Mouse (Mus musculus): Measurements from ENCODE around the gene Lamtor5. TPM values are rescaled to one million over a fixed set of nuclear protein-coding genes. Genes with fewer than 3 reads are reported as not detected.
A peak's percentile ranks its signal among the peaks of the same experiment; 100 is the strongest.
"Not testable (repeated sequence)": the region's sequence is repeated elsewhere in the genome, so short reads cannot be mapped to it uniquely, and the experiment has no call there.

Lamtor5 gene
- total RNA-seq, 2 experiments from 2014 or later, result 69.7 to 70.3 TPM

DNA sequence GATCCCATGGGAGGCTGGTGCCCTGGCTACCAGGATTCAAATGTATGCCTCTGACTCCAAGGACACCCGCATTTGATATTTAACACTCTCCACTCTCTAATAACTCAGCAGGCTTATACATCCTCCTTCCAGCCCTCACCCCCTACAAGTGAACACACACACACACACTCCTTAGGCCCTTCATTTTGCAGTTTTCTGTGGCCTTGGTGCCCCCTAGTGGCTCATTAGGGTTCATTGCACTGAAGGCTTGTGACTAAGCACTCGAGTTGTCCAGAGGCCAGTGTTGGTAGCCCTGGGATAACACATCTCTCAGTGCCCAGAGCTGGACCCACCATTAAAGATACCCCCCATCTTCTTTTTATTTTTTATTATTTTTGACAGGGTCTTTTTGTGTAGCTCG is 4.8 kb upstream of the Lamtor5 start:
- peak; percentile 70 for DNase-seq

DNA sequence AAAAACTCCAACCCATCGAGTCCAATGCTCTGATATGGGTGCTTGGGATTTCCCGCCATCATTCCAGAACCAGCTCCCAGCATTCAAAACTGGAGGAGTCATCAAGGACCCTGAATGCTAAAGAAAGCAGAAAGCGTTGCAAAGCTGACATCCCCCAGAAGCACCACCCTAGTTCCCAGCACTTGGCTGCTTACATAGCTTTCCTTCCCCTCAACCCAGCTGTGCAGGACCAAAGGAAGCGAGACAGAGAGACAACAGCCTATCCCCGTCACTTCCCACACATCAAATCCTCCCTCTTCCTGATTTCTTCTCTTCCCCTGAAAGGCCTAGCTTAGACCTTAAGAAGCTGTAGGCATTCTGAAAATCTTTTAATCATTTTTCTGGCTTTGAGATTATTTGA is 3.3 kb upstream of the Lamtor5 start:
- no peak for DNase-seq

- DNase-seq, result no peak
Measured at GRCm38 (mm10) chr3:107275996-107276395, 2.7 kb upstream of the Lamtor5 start.

GRCm38 (mm10) chr3:107276626-107277025 is 2.0 kb upstream of the Lamtor5 start:
- no peak for DNase-seq

GRCm38 (mm10) chr3:107286123-107286522 is 7.5 kb downstream of the Lamtor5 start:
- DNase-seq, result no peak

DNA sequence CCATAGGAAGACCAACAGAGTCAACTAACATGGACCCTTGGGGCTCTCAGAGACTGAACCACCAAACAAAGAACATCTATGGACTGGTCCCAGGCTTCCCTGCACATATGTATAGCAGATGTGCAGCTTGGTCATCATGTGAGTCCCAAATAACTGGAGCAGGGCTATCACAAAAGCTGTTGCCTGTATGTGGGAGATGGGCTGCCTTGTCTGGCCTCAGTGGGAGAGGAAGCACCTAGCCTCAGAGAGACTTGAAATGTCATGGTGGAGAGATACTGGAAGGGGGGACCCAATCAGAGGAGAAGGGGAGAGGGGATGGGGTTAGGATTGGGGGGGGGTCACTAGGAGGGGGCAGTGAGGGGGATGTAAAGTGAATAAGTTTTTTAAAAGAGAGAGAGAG is 8.7 kb downstream of the Lamtor5 start:
- DNase-seq, result no peak

- DNase-seq, result peak; percentile 43
Measured at GRCm38 (mm10) chr3:107290764-107291381, 12.2 kb downstream of the Lamtor5 start, which contains the start of gene Slc16a4. Gene Slc16a4, plus strand, starts transcription at chr3:107291230.

DNA sequence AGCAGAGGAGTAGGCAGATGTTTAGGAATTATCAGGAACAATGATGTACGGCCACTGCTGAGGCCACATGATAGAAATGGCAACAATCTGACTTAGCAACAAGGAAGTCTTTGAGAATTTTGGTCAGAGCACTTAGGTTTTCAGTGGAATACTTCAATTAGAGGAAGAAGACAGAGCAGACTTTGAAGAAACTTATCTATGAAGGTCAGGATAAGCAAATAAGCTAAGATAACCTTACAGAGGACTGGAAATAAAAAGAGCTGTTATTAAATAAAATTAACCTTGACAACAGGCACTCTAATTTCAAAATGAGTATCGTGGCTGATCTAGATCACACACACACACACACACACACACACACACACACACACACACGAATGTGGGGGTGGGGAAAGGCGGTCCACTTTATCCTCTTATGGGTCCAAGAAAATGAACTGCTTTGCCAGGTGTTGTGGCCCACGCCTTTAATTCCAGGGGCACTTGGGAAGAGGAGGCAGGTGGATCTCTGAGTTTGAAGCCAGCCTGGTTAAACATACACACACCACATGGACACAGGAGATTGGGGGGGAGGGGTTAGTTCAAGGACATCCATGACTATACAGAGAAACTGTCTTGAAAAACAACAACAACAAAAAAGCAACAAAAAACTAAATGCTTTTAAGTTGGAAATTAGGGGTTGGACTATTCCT is 17.2 kb downstream of the Lamtor5 start:
- no peak for DNase-seq

DNA sequence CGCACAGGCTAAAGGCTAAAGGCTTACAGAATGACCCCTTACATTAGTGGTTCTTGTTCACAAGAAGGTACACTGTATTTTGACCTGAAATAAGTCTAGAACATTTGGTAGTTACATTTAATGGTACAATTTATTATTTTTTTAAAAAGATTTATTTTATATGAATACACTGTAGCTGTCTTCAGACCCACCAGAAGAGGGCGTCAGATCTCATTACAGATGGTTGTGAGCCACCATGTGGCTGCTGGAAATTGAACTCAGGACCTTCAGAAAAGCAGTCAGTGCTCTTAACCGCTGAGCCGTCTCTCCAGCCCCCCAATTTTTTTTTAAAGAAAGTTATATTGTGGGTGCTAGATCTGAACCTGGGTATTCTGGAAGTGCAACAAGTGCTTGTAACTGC is 18.3 kb downstream of the Lamtor5 start:
- DNase-seq, result not testable (repeated sequence)

GRCm38 (mm10) chr3:107317338-107317737 is 38.7 kb downstream of the Lamtor5 start:
- DNase-seq, result no peak

DNA sequence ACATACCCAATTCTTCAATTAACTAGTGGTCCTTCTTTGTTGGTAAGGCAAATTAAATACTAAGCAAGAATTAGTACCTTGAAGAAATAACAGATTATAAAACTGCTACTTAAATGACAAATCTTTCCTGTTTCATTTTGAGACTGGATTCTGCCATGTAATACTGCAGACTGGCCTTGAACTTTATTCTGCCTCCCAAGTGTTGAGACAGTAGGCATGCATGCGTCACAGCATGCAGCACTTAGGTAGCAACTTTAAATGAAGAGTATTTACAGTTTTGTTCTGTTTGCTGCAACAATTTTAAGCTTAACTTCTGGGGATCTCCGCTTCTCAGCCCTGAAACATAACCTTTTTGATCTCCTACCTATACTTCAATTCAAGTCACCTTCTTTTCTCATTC is 42.5 kb downstream of the Lamtor5 start:
- no peak for DNase-seq

DNA sequence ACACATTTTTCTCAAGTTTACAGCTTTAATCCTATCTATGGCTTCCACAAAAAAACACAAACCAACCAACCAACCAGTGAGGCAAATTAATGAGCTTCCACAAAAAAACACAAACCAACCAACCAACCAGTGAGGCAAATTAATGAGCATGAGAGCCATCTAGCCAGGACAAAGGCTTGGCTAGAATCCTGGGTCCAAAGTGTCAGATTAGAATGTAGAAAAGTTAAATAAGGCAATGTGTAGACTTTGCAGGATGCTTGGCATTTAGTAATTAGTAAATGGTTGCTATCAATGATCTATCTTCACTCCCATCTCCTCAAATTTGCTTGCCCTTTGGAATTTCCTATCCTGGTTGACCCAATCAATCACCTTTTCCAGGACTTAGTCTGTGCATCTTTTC is 43.1 kb downstream of the Lamtor5 start:
- no peak for DNase-seq

DNA sequence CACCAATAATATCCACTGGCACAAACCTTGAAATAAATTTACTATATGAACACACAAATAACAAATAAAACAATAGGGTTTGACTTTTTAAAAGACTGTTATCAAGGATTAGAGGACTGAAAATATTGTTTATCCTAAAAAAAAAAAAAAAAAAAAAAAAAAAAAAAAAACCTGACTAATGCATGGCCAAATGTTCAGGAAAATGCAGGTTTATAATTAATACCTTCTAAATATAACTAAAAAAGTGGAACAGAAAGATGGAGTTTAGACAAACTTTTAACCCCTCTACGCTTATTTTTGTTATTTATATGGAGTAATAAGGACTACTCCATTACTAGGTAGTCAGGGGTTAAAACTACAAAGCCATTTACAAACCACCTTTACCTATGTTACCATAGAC is 47.8 kb downstream of the Lamtor5 start:
- DNase-seq, result no peak

- DNase-seq, result peak; percentile 19
Measured at GRCm38 (mm10) chr3:107330503-107331424, 52.1 kb downstream of the Lamtor5 start.

DNA sequence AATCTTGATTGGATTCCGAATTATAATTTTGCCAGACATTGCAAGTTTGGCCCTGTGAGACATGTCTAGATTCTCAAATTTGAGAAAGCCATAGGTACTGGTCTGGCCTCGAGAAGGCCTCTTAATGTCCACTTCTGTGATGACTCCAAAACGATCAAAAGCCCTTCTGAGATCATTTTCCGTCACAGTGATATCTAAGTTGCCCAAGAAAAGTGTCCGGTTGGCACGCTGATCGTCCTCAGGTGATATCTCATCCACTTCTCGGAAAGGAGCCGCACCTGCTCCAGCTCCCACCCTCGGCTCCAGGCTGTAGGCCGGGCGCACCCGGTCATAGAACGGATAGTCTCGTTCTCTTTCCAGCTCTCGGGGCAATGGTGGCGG is 53.1 kb downstream of the Lamtor5 start:
- DNase-seq, result no peak

DNA sequence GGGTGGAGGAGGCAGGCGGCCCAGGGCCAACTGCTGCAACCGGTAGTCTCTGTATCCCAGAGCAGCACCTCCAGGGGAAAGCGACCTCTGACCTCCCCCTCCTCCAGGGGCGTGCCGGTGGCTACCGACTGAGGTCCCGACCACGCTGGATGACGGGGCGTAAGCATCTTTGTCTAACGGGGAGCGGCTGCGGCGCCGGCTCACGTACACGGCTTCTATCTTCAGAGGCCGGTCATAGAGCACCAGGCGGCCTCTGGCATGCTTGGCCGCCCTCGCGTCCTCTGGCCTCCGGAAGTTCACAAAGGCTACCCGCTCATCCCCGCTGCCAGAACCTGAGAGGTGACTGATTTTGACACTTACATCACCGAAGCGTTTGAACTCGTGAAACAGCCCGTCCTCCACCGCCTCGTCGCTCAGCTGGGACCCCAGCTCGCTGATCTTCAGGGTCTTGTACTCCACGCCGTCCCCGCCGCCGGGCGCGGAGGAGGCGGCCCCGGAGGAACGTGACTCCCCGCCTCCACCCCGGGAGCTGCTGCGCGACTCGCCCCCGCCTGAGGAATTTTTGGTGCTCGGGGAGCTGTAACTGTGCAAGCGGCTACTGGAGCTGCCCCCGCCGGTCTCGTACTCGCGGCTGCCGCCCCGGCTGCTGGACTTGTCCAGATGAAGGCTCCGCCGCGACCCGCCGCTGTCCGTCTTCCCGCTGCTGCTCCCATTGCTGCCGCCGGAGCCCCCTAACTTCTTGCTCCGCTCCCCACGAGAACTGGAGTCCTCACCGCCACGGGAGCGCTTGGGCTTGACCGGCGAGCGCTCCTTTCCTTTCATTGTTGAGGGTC is 53.7 kb downstream of the Lamtor5 start:
- DNase-seq, result peak; percentile 70

GRCm38 (mm10) chr3:107332960-107333380 is 54.3 kb downstream of the Lamtor5 start:
- peak; percentile 95 for DNase-seq

Other genes starting within 250 kb of the Lamtor5 start
- under 1 TPM; 0.50 to 0.69 TPM for gene Kcna3, start 242.7 kb upstream of the Lamtor5 start, total RNA-seq (2021)
- under 1 TPM; 0.14 to 0.43 TPM for gene Kcna2, start 177.7 kb upstream of the Lamtor5 start, total RNA-seq (2021)
- gene Kcna10, start 95.8 kb upstream of the Lamtor5 start, total RNA-seq (2021), result not detected
- not detected for gene Cym, start 57.1 kb upstream of the Lamtor5 start, total RNA-seq (2021)
- not detected for gene A630076J17Rik, start 48.2 kb upstream of the Lamtor5 start, total RNA-seq (2021)
- gene Prok1, start 39.2 kb upstream of the Lamtor5 start, total RNA-seq (2021), result under 1 TPM in 1 of 2 experiments, not detected in 1; 0.36 TPM
- under 1 TPM; 0.31 to 0.32 TPM for gene Slc16a4, start 12.4 kb downstream of the Lamtor5 start, total RNA-seq (2021)
- gene Rbm15, start 54.8 kb downstream of the Lamtor5 start, total RNA-seq (2021), result 10 to 100 TPM; 33.0 to 35.1 TPM
- under 1 TPM; 0.21 to 0.61 TPM for gene Kcnc4, start 180.7 kb downstream of the Lamtor5 start, total RNA-seq (2021)
- gene Slc6a17, start 239.2 kb downstream of the Lamtor5 start, total RNA-seq (2021), result 1 to 10 TPM; 4.7 to 5.2 TPM